Mouse (Mus musculus): ENCODE measurements around the gene Rgs19. TPM values are rescaled to one million over a fixed set of nuclear protein-coding genes. Genes with fewer than 3 reads are reported as not detected.

The Rgs19 gene
- polyA plus RNA-seq, 1 experiment = 53.6 TPM

DNA sequence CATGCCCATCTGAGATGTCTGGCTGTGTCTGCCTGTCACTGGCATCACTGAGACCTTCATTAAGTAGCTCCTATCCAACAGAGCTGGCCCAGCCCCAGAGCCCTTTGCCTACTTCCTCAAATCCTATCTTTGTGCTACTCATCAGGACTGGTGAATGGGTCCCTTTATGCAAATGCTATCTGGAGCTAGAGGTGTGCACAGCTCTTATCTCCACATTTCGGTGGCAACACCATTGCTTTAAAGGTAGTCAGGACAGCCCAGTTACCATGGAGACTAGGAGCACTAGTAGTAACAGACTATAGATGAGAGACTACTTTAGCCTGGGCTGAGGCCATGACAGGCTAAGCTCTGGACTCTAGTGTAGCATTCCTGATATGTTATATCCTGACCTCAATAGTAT, 9.1 kb downstream of the Rgs19 start:
- no peak for DNase-seq (ENCODE audit: extremely low spot score in 1 of 2, low spot score in 1 of 2)

DNA sequence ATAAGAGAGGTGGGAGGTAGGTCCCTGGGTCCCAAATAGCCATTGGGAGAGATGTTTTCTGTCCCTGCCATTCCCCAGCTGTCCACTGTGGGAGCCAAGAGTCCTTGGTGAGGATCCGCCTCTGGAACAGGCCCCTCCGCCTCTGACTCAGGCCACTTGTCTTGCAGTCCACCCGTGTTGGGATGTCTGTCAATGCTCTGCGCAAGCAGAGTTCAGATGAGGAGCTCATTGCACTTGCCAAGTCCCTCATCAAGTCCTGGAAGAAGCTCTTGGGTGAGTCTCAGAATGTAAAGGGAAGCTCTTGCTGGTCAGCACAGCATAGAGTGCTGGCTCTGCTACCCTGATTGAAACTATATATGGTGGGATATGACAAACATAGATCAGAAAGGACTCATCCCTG, 10.4 kb downstream of the Rgs19 start:
- no peak for DNase-seq (ENCODE audit: extremely low spot score in 1 of 2, low spot score in 1 of 2)

DNA sequence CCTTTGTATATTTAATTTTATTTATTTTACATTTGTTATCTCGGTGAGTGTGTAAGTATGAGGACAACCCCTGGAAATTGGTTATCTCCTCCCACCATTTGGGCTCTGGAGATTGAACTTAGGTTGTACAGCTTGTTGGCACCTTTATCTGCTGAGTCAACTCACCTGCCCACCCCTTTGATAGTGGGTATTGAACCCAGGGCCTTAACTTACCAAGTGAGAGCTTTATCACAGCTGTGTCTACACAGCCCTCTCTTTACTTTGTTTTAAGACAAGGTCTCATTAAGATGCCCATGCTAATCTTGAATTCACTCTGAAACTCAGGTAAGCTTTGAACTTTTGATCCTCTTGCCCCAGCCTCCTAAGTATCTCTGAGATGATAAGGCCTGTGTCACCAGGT, 11.8 kb downstream of the Rgs19 start:
- DNase-seq (ENCODE audit: extremely low spot score in 1 of 2, low spot score in 1 of 2) = no peak

DNA sequence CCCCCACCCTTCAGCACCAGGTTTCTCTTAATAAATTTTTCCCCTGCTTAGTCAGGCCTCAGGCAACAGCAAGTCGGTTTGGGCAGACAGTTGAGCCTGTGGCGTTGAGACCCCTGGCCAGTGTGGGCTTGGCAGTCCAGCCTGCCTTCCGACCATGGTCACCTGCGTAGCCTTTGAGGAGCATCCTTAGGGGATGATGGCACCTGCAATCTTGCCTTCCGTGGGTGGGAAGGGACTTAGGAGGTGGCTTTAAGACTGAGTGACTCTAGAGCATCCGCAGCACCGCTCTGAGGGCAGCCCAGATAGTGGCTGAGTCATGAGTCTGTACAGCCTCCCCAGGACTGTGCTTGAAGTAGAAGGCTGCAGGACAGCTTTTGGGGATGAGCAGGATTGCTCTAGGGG, 13.1 kb downstream of the Rgs19 start:
- DNase-seq (ENCODE audit: extremely low spot score in 1 of 2, low spot score in 1 of 2) = no peak

DNA sequence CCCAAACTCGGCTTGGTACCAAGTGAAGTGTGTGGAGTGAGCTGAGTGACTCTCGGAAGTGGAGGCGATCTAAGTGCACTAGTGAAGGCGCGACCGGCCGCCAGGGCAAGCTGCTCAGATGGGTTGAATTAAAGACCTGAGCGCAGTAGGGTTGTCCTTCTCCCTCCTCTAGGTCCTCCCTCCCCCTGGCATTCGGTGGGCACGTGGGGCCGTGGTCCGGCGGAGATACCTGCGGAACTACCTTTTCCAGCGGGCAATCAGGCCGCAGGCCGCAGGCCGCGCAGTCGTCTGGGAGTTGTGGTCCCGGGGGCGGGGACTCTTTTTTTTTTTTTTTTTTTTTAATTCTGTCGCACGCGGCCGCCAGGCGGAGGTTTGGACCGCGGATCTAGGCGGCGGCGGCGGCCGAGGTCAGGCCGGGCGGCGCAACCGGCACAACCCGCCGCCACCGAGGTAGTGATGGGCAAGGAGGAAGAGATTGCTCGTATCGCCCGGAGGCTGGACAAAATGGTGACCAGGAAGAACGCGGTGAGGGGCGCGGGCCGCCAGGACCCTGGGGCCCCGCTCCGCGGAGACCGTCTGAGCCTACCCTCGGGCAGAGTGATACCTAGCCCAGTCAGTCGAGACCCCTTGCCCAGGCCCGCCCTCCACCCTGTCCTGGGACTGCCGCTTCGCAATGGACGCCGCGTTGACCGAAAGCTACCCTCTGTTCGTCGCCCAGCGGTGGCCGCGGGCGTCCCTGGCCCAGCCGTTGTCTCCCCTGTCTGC, 13.6 kb downstream of the Rgs19 start, which contains the start of gene Tcea2:
Gene Tcea2, plus strand, starts transcription at position 360 of the 765 bp plus-strand sequence.
- peak in 1 of 2 experiments; percentile 73 for DNase-seq (ENCODE audit: extremely low spot score in 1 of 2, low spot score in 1 of 2)

DNA sequence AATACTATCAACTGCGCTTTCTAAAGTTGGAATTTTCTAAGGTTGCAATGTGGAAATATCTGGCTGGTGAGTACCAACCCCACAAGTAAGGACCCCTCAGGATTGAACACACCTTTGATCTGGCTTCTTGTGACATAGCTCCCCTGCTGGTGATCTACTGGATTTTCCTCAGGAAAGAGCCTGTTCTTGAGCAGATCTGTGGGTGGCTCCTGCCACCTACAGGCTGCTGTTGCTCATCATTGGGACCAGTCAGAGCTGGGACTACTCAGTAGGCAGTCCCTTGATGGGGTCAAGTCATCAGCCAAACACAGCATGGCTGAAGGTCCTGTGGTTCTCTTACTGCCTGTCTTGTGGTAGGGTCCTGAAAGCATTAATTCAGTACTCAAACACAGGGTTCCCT, 15.0 kb downstream of the Rgs19 start:
- peak; percentile 69 to 87 for DNase-seq (ENCODE audit: extremely low spot score in 1 of 2, low spot score in 1 of 2)

DNA sequence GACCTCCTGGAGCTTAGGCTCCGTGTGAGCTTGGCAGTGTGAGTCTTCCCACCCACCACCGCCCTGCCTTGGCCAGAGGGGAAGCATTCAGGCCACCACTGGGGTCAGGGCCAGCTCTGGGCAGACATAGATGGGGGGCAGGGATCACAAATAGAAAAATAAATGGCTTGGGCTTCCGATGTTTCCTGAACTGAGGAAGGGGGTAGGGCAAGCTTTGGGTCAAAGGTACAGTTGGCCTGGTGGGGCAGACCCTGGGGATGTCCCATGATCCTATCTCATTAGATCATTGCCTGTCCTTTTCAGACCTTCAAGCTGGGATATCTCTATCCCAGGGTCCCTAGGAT, 16.1 kb downstream of the Rgs19 start:
- DNase-seq (ENCODE audit: extremely low spot score in 1 of 2, low spot score in 1 of 2) = no peak

DNA sequence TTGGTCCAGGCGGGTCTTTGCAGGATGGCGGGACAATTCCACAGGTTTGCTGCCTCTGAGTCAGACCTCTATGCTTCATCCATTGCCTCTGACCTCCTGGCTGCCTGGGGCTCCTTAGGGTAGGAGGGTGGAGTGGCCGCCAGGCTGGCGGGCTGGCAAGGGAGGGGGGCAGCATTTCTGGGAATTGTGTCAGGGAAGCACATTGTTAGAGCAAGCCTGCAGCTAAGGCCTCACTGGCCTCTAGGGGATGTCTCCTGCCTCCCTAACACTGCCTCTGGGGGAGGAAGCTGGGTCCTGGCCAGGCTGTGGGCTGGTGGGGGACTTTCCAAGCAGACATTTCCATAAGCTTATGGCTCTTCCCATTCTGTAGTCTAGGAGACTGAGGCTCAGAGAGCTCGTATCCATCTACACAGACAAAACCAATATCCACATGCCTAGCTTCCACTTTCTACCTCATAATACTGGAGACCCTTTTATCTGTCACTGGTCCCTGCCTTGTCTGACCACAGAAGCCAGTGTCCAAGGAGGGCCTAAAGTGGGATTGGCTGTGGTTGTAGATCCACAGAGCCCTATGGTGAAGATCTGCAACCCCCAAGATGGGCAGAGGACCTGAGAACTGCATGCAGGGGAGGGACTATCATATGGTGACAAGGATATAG, 16.6 kb downstream of the Rgs19 start:
- no peak for DNase-seq (ENCODE audit: extremely low spot score in 1 of 2, low spot score in 1 of 2)

DNA sequence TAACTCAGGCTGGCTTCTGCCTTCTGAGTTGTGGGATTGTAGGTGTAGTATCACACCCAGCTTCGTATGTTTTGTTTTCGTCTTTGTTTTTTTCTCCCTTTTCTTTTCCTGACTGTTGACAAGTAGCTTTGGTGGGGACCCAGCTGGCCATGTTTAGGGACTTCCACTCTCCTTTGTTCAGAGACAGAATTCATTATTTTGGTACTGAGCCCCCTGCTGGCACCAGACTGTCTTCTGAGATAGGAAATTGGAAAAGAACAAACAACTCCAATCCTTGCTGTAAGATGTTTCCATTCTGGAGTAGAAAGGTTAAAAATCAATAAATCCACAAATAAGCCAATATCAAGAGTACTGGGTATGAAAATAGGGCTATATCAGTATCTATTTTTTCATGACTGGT, 17.4 kb downstream of the Rgs19 start:
- DNase-seq (ENCODE audit: extremely low spot score in 1 of 2, low spot score in 1 of 2) = no peak

DNA sequence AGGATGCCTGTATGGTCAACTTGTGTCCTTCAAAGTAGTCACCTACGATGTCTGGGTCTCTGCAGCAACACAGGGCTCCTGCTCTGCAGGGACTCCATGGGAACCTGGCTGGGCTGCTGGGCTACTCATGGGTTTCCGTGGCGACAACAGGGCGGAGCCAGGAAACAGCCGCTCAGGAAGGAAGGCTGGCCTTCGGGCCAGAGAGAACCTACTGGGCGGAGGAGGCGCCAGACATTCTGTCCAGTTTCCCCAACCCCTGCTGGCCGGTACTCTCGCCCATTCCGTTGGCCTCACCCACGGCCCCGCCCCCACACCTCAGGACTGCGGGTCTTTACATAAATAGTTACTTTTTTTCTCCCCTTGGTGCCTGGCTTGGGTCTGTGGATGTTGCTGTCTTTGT, 18.3 kb downstream of the Rgs19 start:
- no peak for DNase-seq (ENCODE audit: extremely low spot score in 1 of 2, low spot score in 1 of 2)

DNA sequence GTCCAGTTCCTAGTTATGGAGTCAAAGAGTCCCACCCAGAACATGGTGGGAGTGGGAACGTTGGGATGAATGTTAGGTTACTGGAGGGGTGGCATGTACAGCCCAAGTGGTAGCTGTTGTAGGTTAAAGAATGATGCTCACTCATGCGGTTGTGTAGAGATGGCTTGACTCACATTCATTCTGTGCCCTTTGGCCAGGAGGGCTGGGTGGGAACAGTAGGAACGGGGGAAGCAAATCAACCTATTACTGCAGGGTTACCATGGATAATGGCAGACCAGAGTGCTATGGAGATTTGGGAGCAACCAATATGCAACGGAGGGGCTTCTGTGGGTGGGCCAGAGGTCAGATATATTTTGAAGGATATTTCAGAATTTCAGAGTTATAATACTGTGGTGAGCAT, 18.8 kb downstream of the Rgs19 start:
- DNase-seq (ENCODE audit: extremely low spot score in 1 of 2, low spot score in 1 of 2) = no peak

DNA sequence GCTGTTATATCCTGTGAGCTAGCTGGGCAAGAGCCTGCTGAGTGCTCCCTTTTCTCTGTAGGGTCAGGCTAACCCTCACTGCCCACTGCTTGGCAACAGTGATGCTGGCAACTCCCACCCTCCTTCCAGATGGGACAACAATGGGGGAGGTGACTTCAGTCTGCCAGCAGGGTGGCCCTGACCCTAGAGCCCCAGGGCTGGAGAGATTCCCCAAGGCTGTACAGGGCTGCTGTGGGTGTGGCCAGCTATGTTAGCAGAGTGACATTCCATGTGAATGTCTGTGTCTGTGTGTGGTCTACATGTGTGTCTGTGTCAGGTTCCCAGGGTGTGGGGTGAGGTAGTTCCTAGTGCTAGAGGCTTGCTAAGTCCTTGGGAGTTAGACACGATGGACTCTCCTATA, 20.3 kb downstream of the Rgs19 start:
- DNase-seq (ENCODE audit: extremely low spot score in 1 of 2, low spot score in 1 of 2) = no peak

DNA sequence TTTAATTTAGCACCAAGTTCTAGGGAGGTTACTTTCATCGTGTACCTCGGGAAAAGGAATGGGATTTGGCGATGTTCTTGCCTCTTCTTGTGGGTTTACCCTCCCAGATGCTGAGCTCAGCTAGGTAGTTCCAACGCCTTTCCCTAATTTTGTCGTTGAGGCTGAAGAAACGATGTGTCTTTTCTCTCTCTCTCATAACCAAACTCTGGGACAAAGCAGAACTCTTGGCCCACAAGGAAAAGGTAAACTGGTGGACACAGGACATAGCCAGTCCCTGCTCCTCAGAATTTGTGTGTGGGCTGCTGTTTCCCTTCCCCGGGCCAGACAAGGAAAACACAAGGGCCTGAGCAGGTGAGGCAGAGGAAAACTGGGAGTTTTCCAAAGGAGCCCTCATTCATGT, 21.8 kb downstream of the Rgs19 start:
- no peak for DNase-seq (ENCODE audit: extremely low spot score in 1 of 2, low spot score in 1 of 2)

DNA sequence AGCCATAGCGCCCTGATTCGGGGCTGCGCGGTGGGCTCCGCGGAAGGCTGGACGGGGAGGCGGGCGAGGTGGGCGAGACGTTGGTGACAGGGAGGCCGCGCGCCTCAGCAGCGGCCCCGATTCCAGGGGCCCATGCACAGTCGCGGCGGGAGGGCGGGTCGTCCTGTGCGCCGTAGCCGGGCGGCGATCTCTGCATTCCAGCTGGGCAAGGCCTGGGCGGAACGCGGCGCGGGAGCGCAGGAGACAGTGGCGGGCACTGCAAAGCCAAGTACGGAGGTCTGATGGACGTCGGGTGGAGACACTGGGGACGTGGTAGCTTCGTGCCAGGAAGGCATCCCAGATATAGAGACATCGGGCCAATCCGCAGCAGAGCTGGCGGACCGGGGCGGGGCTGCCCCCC, 22.5 kb downstream of the Rgs19 start, which contains the start of gene Sox18:
Gene Sox18, minus strand, starts transcription at position 315 of the 400 bp plus-strand sequence.
- no peak for DNase-seq (ENCODE audit: extremely low spot score in 1 of 2, low spot score in 1 of 2)

DNA sequence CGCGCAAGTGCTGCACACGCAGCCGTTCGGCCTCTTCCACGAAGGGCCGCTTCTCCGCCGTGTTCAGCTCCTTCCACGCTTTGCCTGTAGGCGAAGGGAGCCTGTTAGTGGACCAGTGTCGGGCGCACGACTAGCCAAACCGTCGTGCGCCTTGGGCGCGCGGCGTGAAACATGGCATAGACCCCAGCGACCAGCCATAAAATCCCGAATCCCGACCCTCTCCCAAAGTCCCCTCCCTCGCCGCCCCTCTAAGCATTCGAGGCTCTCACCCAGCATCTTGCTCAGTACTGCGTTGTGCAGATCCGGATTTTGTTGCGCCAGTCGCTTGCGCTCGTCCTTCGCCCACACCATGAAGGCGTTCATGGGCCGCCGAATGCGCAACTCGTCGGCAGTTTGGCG, 22.9 kb downstream of the Rgs19 start:
- no peak for DNase-seq (ENCODE audit: extremely low spot score in 1 of 2, low spot score in 1 of 2)

DNA sequence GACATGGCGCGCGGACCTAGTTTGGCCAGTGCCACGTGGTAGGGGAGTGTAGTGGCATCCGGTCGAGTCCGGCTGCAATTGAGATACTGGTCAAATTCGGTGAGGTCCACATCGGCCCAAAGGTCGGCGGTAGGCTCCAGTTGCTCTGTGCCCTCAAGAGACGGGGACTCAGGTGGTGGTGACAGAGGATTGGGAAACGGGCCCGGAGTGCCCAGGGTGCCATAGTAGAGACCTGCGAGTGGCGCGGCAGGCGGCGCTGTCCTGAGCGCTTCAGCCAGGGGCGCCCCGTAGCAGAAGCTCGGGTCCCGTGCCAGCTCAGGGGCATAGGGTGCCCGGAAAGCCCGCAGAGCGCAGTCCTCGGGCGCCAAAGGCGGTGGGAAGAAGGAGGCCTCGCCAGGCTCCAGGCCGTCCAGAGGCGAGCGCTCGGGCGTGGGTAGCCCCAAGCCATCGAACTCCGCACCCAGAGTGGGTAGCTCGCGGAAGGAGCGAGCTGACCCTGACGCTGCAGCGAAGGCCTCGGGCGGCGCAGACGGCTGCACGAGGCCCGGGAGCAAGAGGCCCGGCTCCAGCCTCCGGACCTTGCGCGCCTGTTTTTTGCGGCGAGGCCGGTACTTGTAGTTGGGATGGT, 23.4 kb downstream of the Rgs19 start:
- DNase-seq (ENCODE audit: extremely low spot score in 1 of 2, low spot score in 1 of 2) = no peak

DNA sequence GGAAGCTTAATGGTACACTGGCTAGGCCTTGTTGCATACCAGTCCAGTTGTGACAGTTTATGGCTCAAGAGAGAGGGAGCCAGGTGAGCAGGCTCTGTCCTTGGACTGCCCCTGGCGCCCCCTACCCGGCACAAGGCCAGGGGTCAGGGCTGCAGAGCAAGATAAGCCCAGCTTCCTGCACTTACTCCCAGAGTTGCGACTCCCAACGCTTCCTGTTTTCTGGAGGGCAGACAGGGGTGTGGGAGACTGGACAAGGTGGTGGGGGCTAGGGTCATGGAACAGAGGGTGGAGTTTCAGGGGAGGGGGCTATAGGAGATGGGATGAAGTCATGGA, 30.5 kb downstream of the Rgs19 start:
- DNase-seq (ENCODE audit: extremely low spot score in 1 of 2, low spot score in 1 of 2) = no peak

DNA sequence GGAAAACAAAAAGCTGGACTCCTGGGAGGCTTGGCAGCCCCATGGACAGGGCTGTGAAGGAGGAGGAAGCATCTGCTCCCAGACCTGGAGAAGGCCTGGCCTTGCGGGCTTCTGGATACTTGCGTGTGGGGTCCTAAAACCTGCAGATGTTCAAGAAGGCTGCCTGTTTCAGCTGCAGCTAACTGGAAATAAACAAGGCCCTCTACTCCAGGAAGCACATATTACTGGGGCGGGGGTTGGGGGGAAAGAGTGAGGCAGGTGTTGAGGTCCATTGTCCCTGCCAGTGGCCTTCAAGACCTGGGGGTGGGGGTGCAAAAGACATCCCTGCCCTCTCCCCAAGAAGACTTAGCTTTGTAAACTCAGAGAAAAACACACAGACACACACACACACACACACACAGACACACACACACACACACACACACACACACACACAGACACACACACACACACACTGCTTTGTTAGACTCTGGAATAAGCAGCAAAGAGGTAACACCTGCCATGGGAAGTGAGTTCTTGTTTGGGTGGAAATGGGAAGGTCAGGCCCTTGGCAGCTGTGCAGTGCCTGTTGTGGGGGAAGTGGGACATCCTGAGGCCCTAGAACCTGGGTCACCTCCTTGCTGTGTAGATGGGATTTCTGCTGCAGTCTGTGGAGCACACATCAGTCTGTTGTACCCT, 31.0 kb downstream of the Rgs19 start:
- DNase-seq (ENCODE audit: extremely low spot score in 1 of 2, low spot score in 1 of 2) = no peak

DNA sequence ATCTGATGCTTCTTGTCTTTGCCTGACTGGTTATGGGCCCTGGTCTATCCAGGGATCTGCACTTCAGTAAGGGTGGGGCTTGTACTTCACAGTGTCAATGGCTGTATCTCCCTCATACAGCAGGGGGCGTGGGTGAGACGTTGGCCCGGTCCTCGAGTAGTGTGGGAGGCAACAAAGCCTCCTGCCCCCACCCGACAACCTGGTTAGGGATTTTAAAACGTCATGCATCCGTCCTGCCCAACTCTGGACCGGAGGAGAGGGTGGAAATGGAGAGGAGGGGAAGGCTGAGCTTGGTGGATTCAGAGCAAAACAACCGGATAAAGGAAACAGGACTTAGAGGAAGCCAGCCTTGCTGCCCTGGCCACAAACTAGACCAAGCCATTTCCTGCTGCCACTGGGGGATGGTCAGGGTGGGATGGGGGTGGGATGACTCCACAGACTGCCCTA, 34.1 kb downstream of the Rgs19 start:
- DNase-seq (ENCODE audit: extremely low spot score in 1 of 2, low spot score in 1 of 2) = peak; percentile 68 to 90

DNA sequence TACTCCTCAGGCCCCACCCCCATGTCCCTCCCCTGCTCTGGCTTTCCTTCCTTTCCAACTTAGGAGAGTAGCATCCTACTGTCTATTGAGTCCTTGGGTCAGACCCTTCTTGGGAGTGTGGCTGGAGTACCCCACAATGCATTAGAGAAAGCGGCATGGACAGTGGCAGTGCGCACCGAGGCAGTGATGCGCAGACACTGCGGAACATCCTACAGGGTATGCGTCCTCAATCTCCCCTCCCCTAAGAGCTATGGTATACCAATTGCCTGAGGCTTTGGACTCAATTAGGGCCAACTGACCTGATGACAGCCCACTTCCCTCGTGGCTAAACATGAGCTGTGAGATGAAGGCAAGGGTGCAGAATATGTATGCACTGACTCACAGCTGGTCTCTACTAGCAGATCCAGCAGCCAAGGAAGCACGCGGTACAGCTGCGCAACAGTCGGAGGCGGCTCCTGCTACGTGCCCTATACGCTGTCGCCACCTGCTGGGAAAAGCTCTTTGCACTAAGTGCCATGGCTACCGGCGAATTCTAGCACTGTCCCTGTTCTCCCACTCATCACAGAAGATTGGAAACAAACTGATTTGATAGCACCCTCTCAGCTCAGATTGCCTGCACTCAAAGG, 34.7 kb downstream of the Rgs19 start:
- DNase-seq (ENCODE audit: extremely low spot score in 1 of 2, low spot score in 1 of 2) = peak; percentile 61 to 77

DNA sequence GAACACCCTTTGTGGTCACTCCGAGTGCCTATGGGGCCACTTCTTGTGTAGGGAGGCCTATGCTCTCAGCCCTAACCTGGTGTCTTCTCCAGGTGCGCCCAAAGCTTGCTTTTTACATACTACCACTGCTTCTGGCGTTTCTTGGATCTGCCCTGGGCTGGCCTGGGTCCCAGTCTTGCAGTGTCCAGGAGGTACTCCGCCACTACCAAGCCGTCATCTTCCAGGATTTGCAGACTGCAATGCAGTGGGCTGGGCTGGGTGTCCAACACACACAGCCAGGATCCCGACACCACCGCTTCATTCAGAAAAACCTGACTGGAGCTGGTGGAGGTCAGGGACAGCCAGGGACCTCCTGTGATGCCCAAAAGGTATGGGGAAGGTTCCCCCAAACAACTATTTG, 35.2 kb downstream of the Rgs19 start:
- no peak for DNase-seq (ENCODE audit: extremely low spot score in 1 of 2, low spot score in 1 of 2)
